Comparison of ENCODE assay signal across 32 mouse cellular contexts in the genomic region with DNA sequence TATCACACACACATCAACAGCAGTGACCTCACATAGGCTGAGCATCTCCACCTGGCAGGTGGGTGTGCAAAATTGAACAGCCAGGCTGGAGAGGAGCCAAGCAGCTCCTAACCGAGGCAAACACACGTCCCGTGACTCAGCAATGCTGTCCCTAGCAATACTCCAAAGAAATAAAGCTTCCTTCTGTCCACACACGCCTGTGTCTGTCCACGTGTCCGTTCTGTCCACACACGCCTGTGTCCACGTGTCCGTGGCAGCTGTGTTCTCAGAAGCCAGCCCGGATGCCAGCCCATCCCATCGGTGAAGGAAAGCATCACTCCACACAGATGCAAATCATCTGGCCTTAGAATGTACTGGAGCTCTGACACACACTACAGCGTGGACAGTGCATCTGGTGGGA. TPM values are rescaled to one million over a fixed set of nuclear protein-coding genes. Genes with fewer than 3 reads are reported as not detected.
DNase-seq lines count a peak whose midpoint lies in the region; ATAC-seq and TF ChIP-seq lines count a peak whose summit lies in the region.
"Had no signal": no experiment of that assay in that cellular context is flagged by ENCODE, and none has a peak within 500 bp of the region (broad histone marks: within the 10 kb centered on the region; RNA-seq: fewer than 3 reads in every experiment).

No protein-coding gene starts in this region.

- no peaks in the 10 kb centered on the region for H3K27me3 ChIP-seq in lung, postnatal 0 days (replicated peaks; ENCODE audit: insufficient read depth, low read length)
- H3K27me3 ChIP-seq in midbrain, embryonic 16.5 days (ENCODE audit: control insufficient read depth, insufficient read depth, low read depth, low read length): no peaks in the 10 kb centered on the region
- no peaks in the 10 kb centered on the region for H3K27me3 ChIP-seq in kidney, embryonic 14.5 days (ENCODE audit: control insufficient read depth, insufficient read depth, low read length)
- H3K27me3 ChIP-seq: forebrain, embryonic 12.5 days; limb, embryonic 12.5 days; liver, embryonic 12.5 days; midbrain, embryonic 15.5 days had no signal

- no peak for ATAC-seq in lung, postnatal 0 days
- no peak for ATAC-seq in midbrain, embryonic 16.5 days
- ATAC-seq in kidney, embryonic 14.5 days (ENCODE audit: low FRiP score, low TSS enrichment): no peak
- ATAC-seq: CD4-positive, CD25-positive, alpha-beta regulatory T cell, adult 4 months; hindbrain, postnatal 0 days; liver, embryonic 12.5 days; midbrain, embryonic 15.5 days had no signal

- DNase-seq in heart, adult 11 months: peak; percentile 97
- DNase-seq in heart, postnatal 4 days: no peak
- peak; percentile 67 for DNase-seq in lung, postnatal 36 days
- DNase-seq in lung, postnatal 0 days (ENCODE audit: low spot score): no peak
- peak; percentile 39 for DNase-seq in urinary bladder, postnatal 25 days (ENCODE audit: low spot score)
- DNase-seq in urinary bladder, adult 2 months (ENCODE audit: low spot score): no peak
- DNase-seq: adrenal gland, adult 8-10 months; cerebellum, adult 9-10 months; gastrocnemius, postnatal 10 days; kidney, adult 11 months; spleen, adult 18-20 months; thymus, adult 18-20 months; thymus, postnatal 4 days had no signal

- H3K4me1 ChIP-seq in lung, postnatal 0 days (ENCODE audit: insufficient read depth, low read depth, low read length): no peaks in the 10 kb centered on the region
- H3K4me1 ChIP-seq in midbrain, embryonic 16.5 days (ENCODE audit: control insufficient read depth, insufficient read depth, low read length): no peaks in the 10 kb centered on the region
- no peaks in the 10 kb centered on the region for H3K4me1 ChIP-seq in kidney, embryonic 14.5 days (ENCODE audit: control insufficient read depth, insufficient read depth, low read length)
- H3K4me1 ChIP-seq: forebrain, embryonic 12.5 days; limb, embryonic 12.5 days; midbrain, embryonic 15.5 days had no signal

- H3K9ac ChIP-seq in lung, postnatal 0 days (replicated peaks; ENCODE audit: low read depth): no peak overlapping the region
- H3K9ac ChIP-seq in midbrain, embryonic 16.5 days (ENCODE audit: low read depth, low read length): no peak overlapping the region
- no peak overlapping the region for H3K9ac ChIP-seq in kidney, embryonic 14.5 days (ENCODE audit: low read depth, low read length)
- H3K9ac ChIP-seq: forebrain, embryonic 12.5 days; limb, embryonic 12.5 days; liver, embryonic 12.5 days; midbrain, embryonic 15.5 days had no signal

- no peak for TF ChIP-seq EP300 in lung, postnatal 0 days (IDR thresholded peaks at IDR 0.05)

- H3K27ac ChIP-seq in lung, postnatal 0 days (ENCODE audit: low read length): no peak overlapping the region
- no peak overlapping the region for H3K27ac ChIP-seq in midbrain, embryonic 16.5 days (ENCODE audit: low read length)
- no peak overlapping the region for H3K27ac ChIP-seq in kidney, embryonic 14.5 days (ENCODE audit: low read depth, low read length)
- H3K27ac ChIP-seq: forebrain, embryonic 12.5 days; hindbrain, postnatal 0 days; kidney, postnatal 0 days; limb, embryonic 12.5 days; liver, embryonic 12.5 days; midbrain, embryonic 15.5 days had no signal

- 71% methylated on average over 12 of the region's 12 CpGs for WGBS in lung, postnatal 0 days
- WGBS in midbrain, embryonic 16.5 days: 93% methylated on average over 12 of the region's 12 CpGs
- WGBS in kidney, embryonic 14.5 days: 86% methylated on average over 12 of the region's 12 CpGs

- no peak overlapping the region for H3K4me3 ChIP-seq in lung, postnatal 0 days (ENCODE audit: low read depth, low read length)
- H3K4me3 ChIP-seq in midbrain, embryonic 16.5 days (ENCODE audit: low read depth, low read length): no peak overlapping the region
- no peak overlapping the region for H3K4me3 ChIP-seq in kidney, embryonic 14.5 days (ENCODE audit: low read length)
- H3K4me3 ChIP-seq: forebrain, embryonic 12.5 days; limb, embryonic 12.5 days; liver, embryonic 12.5 days; megakaryocyte, embryonic 14.5 days; midbrain, embryonic 15.5 days had no signal

- TF ChIP-seq CTCF in lung, postnatal 0 days (IDR thresholded peaks at IDR 0.05): no peak

- peaks cover 15% of the 10 kb centered on the region for H3K36me3 ChIP-seq in lung, postnatal 0 days (ENCODE audit: insufficient read depth, low read length)
- peaks cover 25% of the 10 kb centered on the region for H3K36me3 ChIP-seq in midbrain, embryonic 16.5 days (ENCODE audit: control insufficient read depth, insufficient read depth, low read length)
- H3K36me3 ChIP-seq in kidney, embryonic 14.5 days (ENCODE audit: control insufficient read depth, insufficient read depth, low read length): peaks cover 28% of the 10 kb centered on the region

- no peaks in the 10 kb centered on the region for H3K9me3 ChIP-seq in lung, postnatal 0 days (ENCODE audit: low read length)
- H3K9me3 ChIP-seq in midbrain, embryonic 16.5 days (replicated peaks; ENCODE audit: control insufficient read depth, low read length, poor library complexity, severe bottlenecking): no peaks in the 10 kb centered on the region
- H3K9me3 ChIP-seq in kidney, embryonic 14.5 days (ENCODE audit: control insufficient read depth, low read length): no peaks in the 10 kb centered on the region
- H3K9me3 ChIP-seq: forebrain, embryonic 12.5 days; limb, embryonic 12.5 days; liver, embryonic 12.5 days; megakaryocyte, embryonic 14.5 days; midbrain, embryonic 15.5 days had no signal

- no peak overlapping the region for H3K4me2 ChIP-seq in lung, postnatal 0 days (replicated peaks; ENCODE audit: low read depth, low read length)
- H3K4me2 ChIP-seq in midbrain, embryonic 16.5 days (ENCODE audit: low read length): no peak overlapping the region
- no peak overlapping the region for H3K4me2 ChIP-seq in kidney, embryonic 14.5 days (replicated peaks; ENCODE audit: low read depth, low read length)
- H3K4me2 ChIP-seq: forebrain, embryonic 12.5 days; limb, embryonic 12.5 days; liver, embryonic 12.5 days; midbrain, embryonic 15.5 days had no signal

RNA-seq across cellular contexts. Expression of gene Ap2s1, which starts 13.8 kb away (rescaled TPM):
- total RNA-seq in heart, postnatal 4 days (2021): 100 to 1,000 TPM; 127 to 129 TPM
- 240 and 261 TPM in 2 replicates for polyA plus RNA-seq in lung, postnatal 0 days (2015; fragmentation: Nextera tagmentation; extraction: Ambion mirVana)
- 190 and 236 TPM in 2 replicates for polyA plus RNA-seq in urinary bladder, adult 2 months (2012; rRNA removed)
- polyA plus RNA-seq in midbrain, embryonic 16.5 days (2015; fragmentation: Nextera tagmentation; extraction: Ambion mirVana): 437 and 461 TPM in 2 replicates
- 270 and 336 TPM in 2 replicates for polyA plus RNA-seq in kidney, embryonic 14.5 days (2014; fragmentation: Nextera tagmentation; extraction: Ambion mirVana)

RNA-seq across cellular contexts. Expression of gene Slc1a5, which starts 29.1 kb away (rescaled TPM):
- total RNA-seq in heart, postnatal 4 days (2021): 10 to 100 TPM; 28.4 to 28.7 TPM
- polyA plus RNA-seq in lung, postnatal 0 days (2015; fragmentation: Nextera tagmentation; extraction: Ambion mirVana): 176 and 178 TPM in 2 replicates
- 213 and 249 TPM in 2 replicates for polyA plus RNA-seq in urinary bladder, adult 2 months (2012; rRNA removed)
- 10.1 and 10.7 TPM in 2 replicates for polyA plus RNA-seq in midbrain, embryonic 16.5 days (2015; fragmentation: Nextera tagmentation; extraction: Ambion mirVana)
- 30.2 and 36.1 TPM in 2 replicates for polyA plus RNA-seq in kidney, embryonic 14.5 days (2014; fragmentation: Nextera tagmentation; extraction: Ambion mirVana)

RNA-seq across cellular contexts. Expression of gene Ceacam9, which starts 30.3 kb away (rescaled TPM):
- total RNA-seq in heart, postnatal 4 days (2021): not detected
- polyA plus RNA-seq in lung, postnatal 0 days (2015; fragmentation: Nextera tagmentation; extraction: Ambion mirVana): not detected in 2 replicates
- not detected in 2 replicates for polyA plus RNA-seq in urinary bladder, adult 2 months (2012; rRNA removed)
- polyA plus RNA-seq in midbrain, embryonic 16.5 days (2015; fragmentation: Nextera tagmentation; extraction: Ambion mirVana): 0.18 TPM in 1 of 2 replicates, not detected in the other
- polyA plus RNA-seq in kidney, embryonic 14.5 days (2014; fragmentation: Nextera tagmentation; extraction: Ambion mirVana): not detected in 2 replicates
- total RNA-seq: adrenal gland, adult 8-10 months; gastrocnemius, postnatal 10 days; heart, adult 18-20 months; hematopoietic stem cell, adult 5-6 weeks; hindbrain, postnatal 0 days; layer of hippocampus, postnatal 25 days; left cerebral cortex, postnatal 10 days; neutrophil, adult 5-6 weeks had no signal
- polyA plus RNA-seq: CD4-positive, CD25-positive, alpha-beta regulatory T cell, adult 4 months; embryonic facial prominence, embryonic 11.5 days; forebrain, embryonic 12.5 days; heart, embryonic 14.5 days; kidney, postnatal 0 days; limb, embryonic 12.5 days; liver, embryonic 12.5 days; lung, embryonic 16.5 days; stomach, embryonic 14.5 days had no signal

Comparison
In these comparisons a context has a peak if more than half of its experiments do, and no peak if none do; other contexts are left out.
1. DNase-seq: peak in heart, adult 11 months (single experiment), lung, postnatal 36 days (single experiment) and urinary bladder, postnatal 25 days (single experiment); none in heart, postnatal 4 days (single experiment), lung, postnatal 0 days (single experiment) and urinary bladder, adult 2 months (single experiment).